Mouse (Mus musculus) MEL (cell line): ENCODE measurements around the gene Sult6b1. TPM values are rescaled to one million over a fixed set of nuclear protein-coding genes. Genes with fewer than 3 reads are reported as not detected.
A peak's percentile ranks its signal among the peaks of the same experiment; 100 is the strongest.

Experiments
- DNase-seq: peaks from one replicate; pipeline ENCODE4 v3.0.0; 2011; ENCODE audit warnings: low read depth, low spot score
- H3K27ac ChIP-seq: 2 replicates; pipeline ENCODE4 v1.5.1; 2012; ENCODE audit warnings: low read depth, mild to moderate bottlenecking, control low read depth, low read length, moderate library complexity; ENCODE audit not compliant: control insufficient read depth
- H3K27me3 ChIP-seq, 2 experiments: fragments of 150-350 bp in 1 of 2; sonication (generic) in 1 of 2; 2 replicates each; pipeline ENCODE4 v1.6.1; 2012; ENCODE audit warnings: low read length in 2 of 2, mild to moderate bottlenecking in 2 of 2, improper control_type of control experiment in 1 of 2, moderate library complexity in 1 of 2; ENCODE audit not compliant: insufficient read depth in 2 of 2, control insufficient read depth in 1 of 2
- H3K36me3 ChIP-seq, 2 experiments: 2 replicates each; pipeline ENCODE4 v1.6.1; 2012 to 2014; ENCODE audit warnings: low read length in 2 of 2, improper control_type of control experiment in 1 of 2, inconsistent platforms in 1 of 2, mild to moderate bottlenecking in 1 of 2; ENCODE audit not compliant: insufficient read depth in 2 of 2, control insufficient read depth in 1 of 2
- H3K4me1 ChIP-seq, 2 experiments: fragments of 150-350 bp in 1 of 2; sonication (generic) in 1 of 2; 2 replicates each; pipeline ENCODE4 v1.6.1; 2012; ENCODE audit warnings: low read length in 2 of 2, improper control_type of control experiment in 1 of 2, mild to moderate bottlenecking in 1 of 2; ENCODE audit not compliant: insufficient read depth in 2 of 2, control insufficient read depth in 1 of 2
- H3K4me3 ChIP-seq, 2 experiments: fragments of 150-350 bp in 1 of 2; sonication (generic) in 1 of 2; 2 replicates each; pipeline ENCODE4 v1.5.1; 2012; ENCODE audit warnings: low read depth in 2 of 2, low read length in 2 of 2, mild to moderate bottlenecking in 2 of 2, moderate library complexity in 2 of 2, control low read depth in 1 of 2, improper control_type of control experiment in 1 of 2; ENCODE audit not compliant: control insufficient read depth in 1 of 2, insufficient read depth in 1 of 2
- H3K79me2 ChIP-seq: 2 replicates; pipeline ENCODE4 v1.6.1; 2012; ENCODE audit warnings: mild to moderate bottlenecking, low read length, moderate library complexity; ENCODE audit not compliant: control insufficient read depth, poor library complexity, insufficient read depth
- H3K9ac ChIP-seq: 2 replicates; pipeline ENCODE4 v1.6.1; 2012; ENCODE audit warnings: low read depth, mild to moderate bottlenecking, control low read depth, low read length, moderate library complexity; ENCODE audit not compliant: control insufficient read depth, poor library complexity, severe bottlenecking
- H3K9me3 ChIP-seq: fragments of 150-350 bp; sonication (generic); replicated peaks from 2 replicates; pipeline ENCODE4 v1.6.1; 2012; ENCODE audit warnings: mild to moderate bottlenecking, low read length, improper control_type of control experiment, moderate library complexity; ENCODE audit not compliant: insufficient read depth
- CHD2 ChIP-seq: IDR thresholded peaks from 2 replicates; pipeline ENCODE4 v1.6.1; 2011; ENCODE audit warnings: low read length, improper control_type of control experiment
- E2F4 ChIP-seq: IDR thresholded peaks from 2 replicates; pipeline ENCODE4 v1.6.1; 2011; ENCODE audit warnings: low read depth, low read length, improper control_type of control experiment, borderline replicate concordance
- ELF1 ChIP-seq: IDR thresholded peaks from 2 replicates; pipeline ENCODE4 v1.6.1; 2014; ENCODE audit warnings: low read depth, mild to moderate bottlenecking, inconsistent platforms, low read length, improper control_type of control experiment, moderate library complexity
- EP300 ChIP-seq, 2 experiments: IDR thresholded peaks; 2 replicates each; pipeline ENCODE4 v1.6.1; 2011; ENCODE audit warnings: improper control_type of control experiment in 2 of 2, low read length in 2 of 2, low read depth in 1 of 2, mild to moderate bottlenecking in 1 of 2
- ETS1 ChIP-seq: IDR thresholded peaks from 2 replicates; pipeline ENCODE4 v1.6.1; 2012; ENCODE audit warnings: low read depth, mild to moderate bottlenecking, inconsistent platforms, low read length, improper control_type of control experiment, moderate library complexity
- GABPA ChIP-seq: IDR thresholded peaks from 2 replicates; pipeline ENCODE4 v1.6.1; 2012; ENCODE audit warnings: low read depth, mild to moderate bottlenecking, inconsistent platforms, low read length, improper control_type of control experiment, moderate library complexity
- GATA1 ChIP-seq: IDR thresholded peaks from 2 replicates; pipeline ENCODE4 v1.6.1; 2011; ENCODE audit warnings: low read depth, low read length, improper control_type of control experiment
- HCFC1 ChIP-seq: IDR thresholded peaks from 2 replicates; pipeline ENCODE4 v1.6.1; 2012; ENCODE audit warnings: low read depth, mild to moderate bottlenecking, inconsistent platforms, low read length, improper control_type of control experiment, moderate library complexity
- JUND ChIP-seq: IDR thresholded peaks from 2 replicates; pipeline ENCODE4 v1.6.1; 2011; ENCODE audit warnings: low read depth, mild to moderate bottlenecking, improper control_type of control experiment, low read length
- KAT2A ChIP-seq: conservative IDR thresholded peaks from 2 replicates; pipeline ENCODE4 v1.6.1; 2012; ENCODE audit warnings: low read depth, low read length, improper control_type of control experiment, inconsistent platforms
- MAX ChIP-seq: IDR thresholded peaks from 2 replicates; pipeline ENCODE4 v1.6.1; 2011; ENCODE audit warnings: low read length, improper control_type of control experiment
- MAZ ChIP-seq: IDR thresholded peaks from 2 replicates; pipeline ENCODE4 v1.6.1; 2012; ENCODE audit warnings: low read depth, mild to moderate bottlenecking, inconsistent platforms, low read length, improper control_type of control experiment
- MXI1 ChIP-seq: IDR thresholded peaks from 2 replicates; pipeline ENCODE4 v1.6.1; 2011; ENCODE audit warnings: mild to moderate bottlenecking, low read depth, low read length, improper control_type of control experiment
- MYC ChIP-seq: IDR thresholded peaks from 2 replicates; pipeline ENCODE4 v1.6.1; 2011; ENCODE audit warnings: low read depth, mild to moderate bottlenecking, low read length, improper control_type of control experiment, moderate library complexity
- NELFE ChIP-seq: IDR thresholded peaks from 2 replicates; pipeline ENCODE4 v1.6.1; 2011; ENCODE audit warnings: low read depth, low read length, improper control_type of control experiment
- NRF1 ChIP-seq: IDR thresholded peaks from 2 replicates; pipeline ENCODE4 v1.6.1; 2014; ENCODE audit warnings: low read depth, mild to moderate bottlenecking, inconsistent platforms, low read length, improper control_type of control experiment, moderate library complexity; ENCODE audit not compliant: poor library complexity, insufficient read depth, severe bottlenecking
- POLR2A ChIP-seq, 2 experiments: IDR thresholded peaks; 2 replicates each; pipeline ENCODE4 v1.6.1; 2011 to 2012; ENCODE audit warnings: low read length in 2 of 2, mild to moderate bottlenecking in 2 of 2, control low read depth in 1 of 2, improper control_type of control experiment in 1 of 2, low read depth in 1 of 2, moderate library complexity in 1 of 2; ENCODE audit not compliant: control insufficient read depth in 1 of 2, insufficient read depth in 1 of 2, poor library complexity in 1 of 2
- POLR2AphosphoS2 ChIP-seq: IDR thresholded peaks from 2 replicates; pipeline ENCODE4 v1.6.1; 2011; ENCODE audit warnings: low read length, improper control_type of control experiment
- SIN3A ChIP-seq: IDR thresholded peaks from 2 replicates; pipeline ENCODE4 v1.6.1; 2012; ENCODE audit warnings: low read length, improper control_type of control experiment, inconsistent platforms
- SMC3 ChIP-seq: IDR thresholded peaks from 2 replicates; pipeline ENCODE4 v1.6.1; 2011; ENCODE audit warnings: low read depth, low read length, improper control_type of control experiment
- TAL1 ChIP-seq: IDR thresholded peaks from 2 replicates; pipeline ENCODE4 v1.6.1; 2012; ENCODE audit warnings: mild to moderate bottlenecking, inconsistent platforms, low read length, moderate library complexity, mixed read lengths
- TBP ChIP-seq: IDR thresholded peaks from 2 replicates; pipeline ENCODE4 v1.8.0; 2011; ENCODE audit warnings: low read depth, low read length, improper control_type of control experiment
- TCF12 ChIP-seq: IDR thresholded peaks from 2 replicates; pipeline ENCODE4 v1.6.1; 2014; ENCODE audit warnings: low read depth, mild to moderate bottlenecking, inconsistent platforms, low read length, improper control_type of control experiment, moderate library complexity
- UBTF ChIP-seq: IDR thresholded peaks from 2 replicates; pipeline ENCODE4 v1.6.1; 2012; ENCODE audit warnings: low read depth, mild to moderate bottlenecking, inconsistent platforms, low read length, improper control_type of control experiment, moderate library complexity, borderline replicate concordance; ENCODE audit not compliant: insufficient read depth
- USF1 ChIP-seq: IDR thresholded peaks from 2 replicates; pipeline ENCODE4 v1.6.1; 2014; ENCODE audit warnings: low read depth, mild to moderate bottlenecking, inconsistent platforms, low read length, improper control_type of control experiment, moderate library complexity
- ZC3H11A ChIP-seq: IDR thresholded peaks from 2 replicates; pipeline ENCODE4 v1.6.1; 2012; ENCODE audit warnings: low read depth, mild to moderate bottlenecking, inconsistent platforms, low read length, improper control_type of control experiment
- ZMIZ1 ChIP-seq: IDR thresholded peaks from 2 replicates; pipeline ENCODE4 v1.6.1; 2012; ENCODE audit warnings: low read depth, mild to moderate bottlenecking, inconsistent platforms, low read length, improper control_type of control experiment, moderate library complexity
- ZNF384 ChIP-seq: IDR thresholded peaks from 2 replicates; pipeline ENCODE4 v1.6.1; 2012; ENCODE audit warnings: low read depth, mild to moderate bottlenecking, inconsistent platforms, low read length, improper control_type of control experiment
- polyA plus RNA-seq, 2 experiments: library from polyadenylated mRNA; stranded (reverse) in 1 of 2; unstranded in 1 of 2; fragments of >175 nt in 1 of 2; fragments of >200 nt in 1 of 2; gene quantifications; 2 replicates each; pipeline versions ENCODE4 v1.2.1 to v1.2.4; 2012; ENCODE audit warnings: low replicate concordance in 2 of 2, low read depth in 1 of 2; ENCODE audit not compliant: insufficient read length in 2 of 2, insufficient read depth in 1 of 2, missing spikeins in 1 of 2
- total RNA-seq: library from RNA; depleted of rRNA; stranded (reverse); fragments of 300-350 nt; gene quantifications from 2 replicates; pipeline ENCODE4 v1.2.3, GENCODE M21; 2012

Sult6b1 gene
- total and polyA plus RNA-seq, 3 experiments, result 0.29 TPM; not detected in 2

DNA sequence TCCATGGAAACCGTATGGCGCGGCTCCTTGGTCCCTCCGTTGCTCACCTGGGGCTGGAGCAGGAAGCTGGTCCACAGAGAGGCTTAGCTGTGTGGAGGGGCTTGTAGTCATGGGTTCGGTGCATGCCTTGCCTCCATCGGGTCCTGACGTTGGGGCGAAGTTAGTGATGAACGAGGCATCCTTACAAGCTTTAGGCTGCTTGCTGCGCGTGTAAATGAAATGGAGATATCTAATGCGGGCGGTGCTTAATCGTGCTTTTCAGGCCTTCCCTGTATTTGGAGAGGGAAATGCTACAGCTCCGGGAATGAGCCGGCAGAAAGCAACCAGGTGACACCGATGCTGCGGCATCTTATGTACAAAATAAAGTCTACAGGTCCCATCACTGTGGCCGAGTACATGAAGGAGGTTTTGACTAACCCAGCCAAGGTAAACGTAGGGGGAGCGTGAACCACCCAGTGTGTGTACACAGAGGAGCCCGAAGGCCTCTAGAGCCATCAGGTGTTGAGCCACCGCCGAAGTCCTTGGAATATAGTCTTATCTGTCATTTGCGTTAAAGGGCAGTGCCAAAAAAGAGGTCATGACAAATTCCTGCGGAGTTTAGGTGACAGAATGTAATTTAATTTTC lies 30.5 kb upstream of the Sult6b1 start:
- Histone ChIP-seq H3K4me1 (peaks cover 8 to 14% of the 10 kb centered on the region in 2 experiments), H3K27me3 (no peaks in the 10 kb centered on the region), H3K4me3 (peak overlapping the region; percentile 84 to 86), H3K79me2 (peaks cover 38% of the 10 kb centered on the region), H3K9ac (peak overlapping the region; percentile 72), H3K36me3 (peaks cover 7 to 32% of the 10 kb centered on the region in 2 experiments), H3K9me3 (no peaks in the 10 kb centered on the region), H3K27ac (no peak overlapping the region)
- DNase-seq, result no peak
- no peak for TF ChIP-seq E2F4
- peak in 1 of 2 experiments; percentile 59; a peak in 1 of 4 replicates for TF ChIP-seq POLR2A (IDR thresholded peaks at IDR 0.05; ENCODE audit: control insufficient read depth in 1 of 2, insufficient read depth in 1 of 2, low read depth in 1 of 2, low read length in 2 of 2, poor library complexity in 1 of 2)
- TF ChIP-seq ETS1, result no peak
- no peak for TF ChIP-seq SMC3
- no peak for TF ChIP-seq NRF1
- 0 out of 2 replicates have a peak, but pooled peaks have one; percentile 6 for TF ChIP-seq NELFE
- no peak for TF ChIP-seq MAX

DNA sequence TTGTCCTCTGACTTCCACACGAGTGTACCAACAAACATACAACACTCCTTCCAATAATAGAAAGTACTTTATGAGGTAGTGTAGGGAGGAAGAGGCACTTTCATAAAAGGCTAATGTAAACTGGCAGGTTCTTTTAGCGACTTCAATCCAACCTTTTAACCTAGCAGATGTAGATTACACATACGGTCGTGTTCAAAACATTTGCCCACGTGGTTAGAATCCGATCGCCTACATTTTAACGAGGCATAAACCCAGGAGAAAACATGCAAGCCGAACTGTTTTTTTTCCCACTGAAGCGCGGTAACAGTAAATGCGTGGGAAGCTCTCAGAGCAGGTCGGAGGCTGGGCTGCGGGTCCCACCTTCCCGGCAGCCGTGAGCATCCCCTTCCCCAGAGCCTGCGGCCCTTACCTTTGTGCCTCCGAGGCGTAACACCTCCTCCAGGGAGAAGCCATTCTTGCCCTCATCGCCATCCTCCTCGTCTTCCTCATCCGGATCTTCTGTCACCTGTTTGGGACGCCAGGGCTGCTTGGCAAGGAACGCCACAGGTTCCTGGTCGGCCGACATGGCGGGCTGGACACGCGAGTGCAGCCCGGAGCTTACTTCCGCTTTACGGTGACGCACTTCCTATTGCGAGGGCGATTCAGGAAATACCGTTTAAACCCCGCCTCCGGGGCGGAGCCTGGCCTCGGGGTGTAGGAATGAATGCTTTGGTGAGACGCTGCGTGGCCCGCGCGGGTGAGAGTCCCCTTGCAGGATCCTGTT lies 29.9 kb upstream of the Sult6b1 start, which contains the start of the genes Cebpz and Ndufaf7:
Cebpz (minus strand) TSS at position 601 of the 763 bp plus-strand sequence.
Ndufaf7 (plus strand) TSS at position 671 of the 763 bp plus-strand sequence.
- TF ChIP-seq UBTF (0 out of 2 replicates have a peak, but pooled peaks have one; percentile 18), POLR2A (IDR thresholded peaks at IDR 0.05; ENCODE audit: control insufficient read depth in 1 of 2, insufficient read depth in 1 of 2, low read depth in 1 of 2, low read length in 2 of 2, poor library complexity in 1 of 2) (peak; percentile 65 to 88; a peak in 3 of 4 replicates), TAL1 (no peak), CHD2 (no peak), EP300 (IDR thresholded peaks at IDR 0.05; ENCODE audit: low read depth in 1 of 2, low read length in 2 of 2) (no peak), GABPA (no peak), USF1 (peak; percentile 58; the same call in 1 of the 2 replicates), SIN3A (peak; percentile 89), ZC3H11A (no peak), SMC3 (no peak), ETS1 (peak; percentile 57; the same call in 1 of the 2 replicates), KAT2A (no peak; the same call in 1 of the 2 replicates), ELF1 (peak; percentile 95), MAZ (0 out of 2 replicates have a peak, but pooled peaks have one; percentile 47), NELFE (peak; percentile 80), TBP (peak; percentile 71), MXI1 (peak; percentile 97), NRF1 (0 out of 2 replicates have a peak, but pooled peaks have one; percentile 7), TCF12 (peak; percentile 59), GATA1 (no peak), JUND (no peak; the same call in 1 of the 2 replicates), MYC (peak; percentile 89), MAX (peak; percentile 82), POLR2AphosphoS2 (peak; percentile 85), ZMIZ1 (peak; percentile 87), ZNF384 (no peak), HCFC1 (peak; percentile 90)
- H3K9me3 ChIP-seq, result no peaks in the 10 kb centered on the region
- peak within 1 kb of the TSS; percentile 91 for H3K9ac ChIP-seq
- no peaks in the 10 kb centered on the region for H3K27me3 ChIP-seq
- H3K36me3 ChIP-seq, result peaks cover 7 to 32% of the 10 kb centered on the region in 2 experiments
- H3K27ac ChIP-seq, result peak within 1 kb of the TSS; percentile 66
- H3K4me1 ChIP-seq, result peaks cover 8 to 14% of the 10 kb centered on the region in 2 experiments
- H3K4me3 ChIP-seq, result peak within 1 kb of the TSS; percentile 84 to 86
- DNase-seq, result peak; percentile 99
- H3K79me2 ChIP-seq, result peaks cover 42% of the 10 kb centered on the region
